Mouse (Mus musculus) heart, embryonic 11.5 days (tissue): ENCODE results near the gene Ociad1. TPM values are rescaled to one million over a fixed set of nuclear protein-coding genes. Genes with fewer than 3 reads are reported as not detected.
A peak's percentile ranks its signal among the peaks of the same experiment; 100 is the strongest.

Experiments
- ATAC-seq: fragments of 200-750 bp; cut with Nextera tagmentation; replicated peaks from 2 replicates; pipeline ENCODE4 v1.8.0; 2017; ENCODE audit warnings: moderate library complexity; ENCODE audit not compliant: insufficient number of reproducible peaks, low FRiP score, low TSS enrichment
- H3K27ac ChIP-seq: fragments of 300-500 bp; sonication (generic); 2 replicates; pipeline ENCODE4 v1.5.1; 2014; ENCODE audit warnings: mild to moderate bottlenecking, low read depth, low read length
- H3K27me3 ChIP-seq: fragments of 300-500 bp; sonication (generic); 2 replicates; pipeline ENCODE4 v1.6.1; 2014; ENCODE audit warnings: mild to moderate bottlenecking, low read length, mixed read lengths; ENCODE audit not compliant: control insufficient read depth, insufficient read depth
- H3K36me3 ChIP-seq: fragments of 300-500 bp; sonication (generic); 2 replicates; pipeline ENCODE4 v1.6.1; 2014; ENCODE audit warnings: mild to moderate bottlenecking, low read length, moderate library complexity, mixed read lengths; ENCODE audit not compliant: control insufficient read depth, insufficient read depth
- H3K4me1 ChIP-seq: fragments of 300-500 bp; sonication (generic); 2 replicates; pipeline ENCODE4 v1.6.1; 2014; ENCODE audit warnings: low read length; ENCODE audit not compliant: control insufficient read depth, insufficient read depth
- H3K4me2 ChIP-seq: fragments of 300-500 bp; sonication (generic); 2 replicates; pipeline ENCODE4 v1.6.1; 2014; ENCODE audit warnings: mild to moderate bottlenecking, moderate library complexity
- H3K4me3 ChIP-seq: fragments of 300-500 bp; sonication (generic); 2 replicates; pipeline ENCODE4 v1.5.1; 2014; ENCODE audit warnings: low read depth, low read length
- H3K9ac ChIP-seq: fragments of 300-500 bp; sonication (generic); 2 replicates; pipeline ENCODE4 v1.6.1; 2014; ENCODE audit warnings: mild to moderate bottlenecking, low read depth, low read length, moderate library complexity
- H3K9me3 ChIP-seq: fragments of 300-500 bp; sonication (generic); replicated peaks from 2 replicates; pipeline ENCODE4 v1.6.1; 2016; ENCODE audit warnings: low read length; ENCODE audit not compliant: control insufficient read depth
- WGBS: fragments of 180-500 bp; shearing (Covaris S2); extraction: QIAGEN DNeasy Blood & Tissue Kit; methylation state at CpG from one replicate; pipeline ENCODE4 v1.1.7; 2014; ENCODE audit not compliant: insufficient replicate concordance; 5-methylcytosine and 5-hydroxymethylcytosine counted together
- polyA plus RNA-seq: library from polyadenylated mRNA; unstranded; fragments of >200 nt; fragmentation: Nextera tagmentation; extraction: Ambion mirVana; gene quantifications from 2 replicates; pipeline ENCODE4 v1.2.1, GENCODE M21; 2014

Ociad1 gene
- polyA plus RNA-seq, 1 experiment from 2014 or later = 156 TPM

DNA sequence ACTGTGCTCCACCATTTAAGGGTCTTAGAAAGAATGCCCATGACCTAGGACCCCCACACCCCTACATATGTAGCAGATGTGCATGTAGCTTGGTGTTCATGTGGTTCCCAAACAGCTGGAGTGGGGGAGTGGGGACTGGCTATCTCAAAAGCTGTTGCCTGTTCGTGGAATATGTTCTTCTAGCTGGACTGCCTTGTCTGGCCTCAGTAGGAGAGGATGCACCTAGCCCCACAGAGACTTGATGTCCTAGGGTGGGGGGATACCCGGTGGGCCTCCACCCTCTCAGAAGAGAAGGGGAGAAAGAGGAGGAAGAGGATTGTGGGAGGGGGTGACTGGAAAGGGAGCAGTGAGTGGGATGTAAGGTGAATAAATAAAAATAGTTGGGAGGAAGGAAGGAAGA, 17.6 kb upstream of the Ociad1 start:
- H3K4me2 ChIP-seq = no peak overlapping the region
- H3K4me3 ChIP-seq = no peak overlapping the region
- WGBS = 70% methylated on average over 2 of the region's 2 CpGs
- no peak overlapping the region for H3K9ac ChIP-seq
- no peaks in the 10 kb centered on the region for H3K9me3 ChIP-seq
- peaks cover 6% of the 10 kb centered on the region; the same call in 1 of the 2 replicates for H3K4me1 ChIP-seq
- H3K27me3 ChIP-seq = no peaks in the 10 kb centered on the region
- no peak overlapping the region for H3K27ac ChIP-seq
- ATAC-seq = no peak
- no peaks in the 10 kb centered on the region for H3K36me3 ChIP-seq

- peak overlapping the region; percentile 24 for H3K4me2 ChIP-seq
- H3K27ac ChIP-seq = peak overlapping the region; percentile 79
Observed at GRCm38 (mm10) chr5:73279190-73279589, 13.4 kb upstream of the Ociad1 start.

DNA sequence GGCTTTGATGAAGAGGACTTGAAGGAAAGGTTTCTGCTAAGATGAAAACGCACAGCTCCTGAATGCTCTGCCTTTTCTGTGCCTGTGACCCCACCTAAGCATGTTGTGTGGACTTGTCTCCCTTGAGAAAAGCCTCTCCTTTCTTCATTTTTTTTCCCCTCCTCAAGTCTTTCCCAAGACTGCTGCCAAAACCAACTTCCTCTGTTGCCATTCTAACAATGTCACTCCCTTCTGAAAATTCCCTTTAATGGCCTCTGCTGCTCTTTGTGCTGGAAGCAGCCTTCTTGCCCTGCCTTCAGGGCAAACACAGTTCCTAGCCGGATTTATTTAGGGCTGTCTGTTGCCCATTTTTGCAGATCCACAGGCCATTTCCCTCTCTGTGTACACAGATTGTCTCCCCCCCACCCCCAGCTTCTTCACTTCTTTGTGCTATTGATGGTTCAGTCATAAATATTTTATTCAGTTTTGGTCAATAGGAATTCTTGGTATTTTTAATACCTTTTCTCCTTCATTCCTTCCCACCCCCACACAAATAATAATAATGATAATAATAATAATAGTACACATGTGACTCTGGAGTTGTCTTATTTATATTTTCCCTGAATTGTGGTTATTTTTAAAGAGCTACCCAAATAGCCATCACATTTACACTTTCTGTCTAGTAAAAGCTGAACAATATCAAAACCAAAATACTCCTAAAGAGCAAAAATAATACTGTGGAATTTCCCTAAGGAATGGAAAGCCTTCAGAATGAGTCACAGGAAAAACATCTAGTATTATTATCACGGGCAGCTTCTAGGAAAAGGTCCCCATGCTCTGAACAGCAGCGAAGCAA, 12.6 kb upstream of the Ociad1 start:
- peaks cover 7% of the 10 kb centered on the region; the same call in 1 of the 2 replicates for H3K4me1 ChIP-seq
- peak overlapping the region; percentile 79 for H3K27ac ChIP-seq
- no peak overlapping the region for H3K4me3 ChIP-seq
- H3K9ac ChIP-seq = peak overlapping the region; percentile 16; the same call in 1 of the 2 replicates
- 41% methylated on average over 4 of the region's 4 CpGs for WGBS
- no peaks in the 10 kb centered on the region for H3K27me3 ChIP-seq
- H3K36me3 ChIP-seq = no peaks in the 10 kb centered on the region
- ATAC-seq = no peak
- H3K4me2 ChIP-seq = peak overlapping the region; percentile 24; the same call in 1 of the 2 replicates
- H3K9me3 ChIP-seq = no peaks in the 10 kb centered on the region

More at GRCm38 (mm10) chr5:73279190-73279589, 13.4 kb upstream of the Ociad1 start:
- 52% methylated on average over 10 of the region's 10 CpGs for WGBS
- Histone ChIP-seq H3K36me3 (no peaks in the 10 kb centered on the region), H3K9me3 (no peaks in the 10 kb centered on the region), H3K4me1 (peaks cover 7% of the 10 kb centered on the region; the same call in 1 of the 2 replicates), H3K27me3 (no peaks in the 10 kb centered on the region), H3K4me3 (no peak overlapping the region), H3K9ac (no peak overlapping the region)
- ATAC-seq = no peak

GRCm38 (mm10) chr5:73280567-73280850, 12.1 kb upstream of the Ociad1 start:
- ATAC-seq = no peak
- Histone ChIP-seq H3K9ac (no peak overlapping the region), H3K4me3 (no peak overlapping the region), H3K27me3 (no peaks in the 10 kb centered on the region), H3K4me1 (peaks cover 7% of the 10 kb centered on the region; the same call in 1 of the 2 replicates), H3K4me2 (no peak overlapping the region), H3K9me3 (no peaks in the 10 kb centered on the region), H3K27ac (peak overlapping the region; percentile 57; the same call in 1 of the 2 replicates), H3K36me3 (no peaks in the 10 kb centered on the region)
- 69% methylated on average over 4 of the region's 4 CpGs for WGBS

GRCm38 (mm10) chr5:73284046-73284445, 8.5 kb upstream of the Ociad1 start:
- H3K4me3 ChIP-seq = no peak overlapping the region
- H3K36me3 ChIP-seq = no peaks in the 10 kb centered on the region
- no peaks in the 10 kb centered on the region for H3K27me3 ChIP-seq
- ATAC-seq = no peak
- H3K4me2 ChIP-seq = no peak overlapping the region
- no peak overlapping the region for H3K27ac ChIP-seq
- no peak overlapping the region for H3K9ac ChIP-seq
- no peaks in the 10 kb centered on the region for H3K9me3 ChIP-seq
- peaks cover 7% of the 10 kb centered on the region; the same call in 1 of the 2 replicates for H3K4me1 ChIP-seq

GRCm38 (mm10) chr5:73285470-73285978, 7.1 kb upstream of the Ociad1 start:
- no peak overlapping the region for H3K4me3 ChIP-seq

GRCm38 (mm10) chr5:73286603-73287002, 6.0 kb upstream of the Ociad1 start:
- Histone ChIP-seq H3K36me3 (no peaks in the 10 kb centered on the region), H3K4me3 (no peak overlapping the region), H3K4me1 (no peaks in the 10 kb centered on the region), H3K9me3 (no peaks in the 10 kb centered on the region), H3K27me3 (no peaks in the 10 kb centered on the region), H3K4me2 (no peak overlapping the region), H3K9ac (no peak overlapping the region), H3K27ac (no peak overlapping the region)
- no peak for ATAC-seq
- 80% methylated on average over 5 of the region's 5 CpGs for WGBS

More at GRCm38 (mm10) chr5:73285470-73285978, 7.1 kb upstream of the Ociad1 start:
- Histone ChIP-seq H3K27ac (no peak overlapping the region), H3K27me3 (no peaks in the 10 kb centered on the region), H3K9ac (no peak overlapping the region), H3K36me3 (no peaks in the 10 kb centered on the region), H3K4me1 (no peaks in the 10 kb centered on the region), H3K9me3 (no peaks in the 10 kb centered on the region), H3K4me2 (no peak overlapping the region)
- WGBS = 87% methylated on average over 3 of the region's 3 CpGs
- ATAC-seq = no peak

DNA sequence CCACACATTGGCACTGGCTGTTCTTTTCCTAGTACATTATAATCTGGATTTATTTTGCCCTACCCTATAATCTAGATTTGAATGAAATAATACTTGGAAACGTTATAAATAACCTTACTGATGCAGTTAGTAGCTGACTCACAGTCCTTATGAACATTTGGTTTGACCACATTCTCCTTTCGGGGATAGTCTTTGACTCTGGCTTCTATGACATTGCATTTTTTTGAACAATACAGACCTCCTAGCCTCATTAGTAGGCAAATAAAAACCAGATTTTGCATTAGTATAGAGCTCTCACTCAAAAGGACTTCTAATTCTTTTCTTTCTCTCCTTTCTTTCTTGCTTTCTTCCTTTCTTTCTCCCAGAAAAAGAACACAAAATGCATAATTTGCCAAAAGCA, 2.7 kb upstream of the Ociad1 start:
- Histone ChIP-seq H3K9ac (no peak overlapping the region), H3K27ac (no peak overlapping the region), H3K36me3 (no peaks in the 10 kb centered on the region), H3K4me3 (no peak overlapping the region), H3K4me2 (no peak overlapping the region), H3K9me3 (no peaks in the 10 kb centered on the region), H3K4me1 (0 out of 2 replicates have a peak, but pooled peaks cover 3% of the 10 kb centered on the region), H3K27me3 (no peaks in the 10 kb centered on the region)
- WGBS = 67% methylated on average over 2 of the region's 2 CpGs
- ATAC-seq = no peak
